Comparison of ENCODE assay signal across 8 mouse cellular contexts in the genomic region with DNA sequence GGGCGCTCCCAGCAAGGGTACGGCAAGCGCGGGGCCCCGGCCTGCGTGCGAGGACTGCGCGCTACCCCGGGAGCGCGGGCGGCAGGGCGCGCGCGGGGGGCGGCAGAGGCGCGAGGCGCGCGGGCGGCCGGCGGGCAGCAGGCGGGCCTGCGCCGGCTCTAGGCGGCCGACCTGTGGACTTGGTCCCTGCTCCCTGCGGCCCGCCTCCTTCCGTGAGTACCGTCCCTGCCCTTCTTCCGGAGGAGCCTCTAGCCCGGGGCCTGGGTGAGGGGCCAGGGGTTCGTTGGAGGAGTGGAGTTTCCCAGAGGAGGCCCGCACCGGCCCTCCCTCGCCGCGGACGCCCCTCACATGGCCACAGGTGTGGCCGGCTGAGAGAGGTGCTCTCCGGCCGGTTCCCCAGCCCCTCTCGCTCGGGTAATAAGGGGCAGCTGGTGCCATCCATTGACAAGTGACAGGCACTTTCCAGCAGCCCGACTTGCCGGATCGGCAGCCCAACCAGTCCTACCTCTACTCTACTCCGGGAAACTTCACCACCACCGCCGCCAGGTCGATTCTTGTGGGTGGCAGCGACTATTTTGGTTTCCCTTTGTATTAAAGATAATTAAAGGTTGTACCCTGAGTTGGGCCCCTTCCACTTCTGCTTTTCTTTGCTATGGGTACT. TPM values are rescaled to one million over a fixed set of nuclear protein-coding genes. Genes with fewer than 3 reads are reported as not detected.
A peak's percentile ranks its signal among the peaks of the same experiment; 100 is the strongest.
DNase-seq lines count a peak whose midpoint lies in the region; ATAC-seq and TF ChIP-seq lines count a peak whose summit lies in the region.

No protein-coding gene starts in this region.

- no peak for TF ChIP-seq CTCF in ES-Bruce4 (IDR thresholded peaks at IDR 0.05; ENCODE audit: low read depth, low read length)
- no peak for TF ChIP-seq CTCF in layer of hippocampus, adult 2 months (conservative IDR thresholded peaks at IDR 0.05)
- TF ChIP-seq CTCF in lung, embryonic 14.5 days (IDR thresholded peaks at IDR 0.05; ENCODE audit: low read depth) = no peak
- TF ChIP-seq CTCF in olfactory bulb, adult 2 months (IDR thresholded peaks at IDR 0.05; ENCODE audit: insufficient read depth, low read depth, low read length) = no peak

- no peak for TF ChIP-seq POLR2A in ES-Bruce4 (IDR thresholded peaks at IDR 0.05; ENCODE audit: insufficient read depth, low read length)
- TF ChIP-seq POLR2A in olfactory bulb, adult 2 months (IDR thresholded peaks at IDR 0.05; ENCODE audit: insufficient read depth, low read depth, low read length) = no peak

- H3K9me3 ChIP-seq in ES-Bruce4 (replicated peaks; ENCODE audit: control insufficient read depth, insufficient read depth, low read length, poor library complexity, severe bottlenecking) = no peaks in the 10 kb centered on the region
- no peaks in the 10 kb centered on the region for H3K9me3 ChIP-seq in forebrain, embryonic 11.5 days (ENCODE audit: control insufficient read depth, low read length)
- no peaks in the 10 kb centered on the region for H3K9me3 ChIP-seq in lung, embryonic 14.5 days (ENCODE audit: low read depth, low read length)

- H3K27ac ChIP-seq in ES-Bruce4 (ENCODE audit: insufficient read depth, low read length) = 0 out of 2 replicates have a peak overlapping the region, but pooled peaks have one; percentile 12
- H3K27ac ChIP-seq in brown adipose tissue, adult 24 weeks (replicated peaks; ENCODE audit: low read depth, low read length) = no peak overlapping the region; the same call in 1 of the 2 replicates
- no peak overlapping the region for H3K27ac ChIP-seq in forebrain, embryonic 11.5 days (ENCODE audit: low read depth, low read length)
- H3K27ac ChIP-seq in layer of hippocampus, adult 2 months = peak overlapping the region; percentile 8
- peak overlapping the region; percentile 1; the same call in 1 of the 2 replicates for H3K27ac ChIP-seq in lung, embryonic 14.5 days (ENCODE audit: low read depth)
- H3K27ac ChIP-seq in olfactory bulb, adult 2 months (ENCODE audit: insufficient read depth, low read depth, low read length) = no peak overlapping the region

- H3K27me3 ChIP-seq in ES-Bruce4 (ENCODE audit: control insufficient read depth, insufficient read depth, low read length, poor library complexity, severe bottlenecking) = no peaks in the 10 kb centered on the region
- H3K27me3 ChIP-seq in forebrain, embryonic 11.5 days (ENCODE audit: control insufficient read depth, insufficient read depth, low read length) = no peaks in the 10 kb centered on the region
- H3K27me3 ChIP-seq in lung, embryonic 14.5 days (ENCODE audit: insufficient read depth, low read length) = no peaks in the 10 kb centered on the region

- intact Hi-C loops in heart, postnatal 25 days (cut with DNase I) = no loop called here

- peak; percentile 83 for DNase-seq in forebrain, embryonic 11.5 days (ENCODE audit: low spot score)
- peak; percentile 21 for DNase-seq in heart, postnatal 25 days (ENCODE audit: low spot score)
- peak in 1 of 2 experiments; percentile 24 for DNase-seq in layer of hippocampus, adult 2 months (ENCODE audit: low spot score in 2 of 2)
- DNase-seq in lung, embryonic 14.5 days = peak; percentile 71
- peak; percentile 52 for DNase-seq in thymus, postnatal 10 days (ENCODE audit: low spot score in 2 of 2)

- H3K4me2 ChIP-seq in forebrain, embryonic 11.5 days (ENCODE audit: low read depth, low read length, severe bottlenecking) = peak overlapping the region; percentile 30
- H3K4me2 ChIP-seq in lung, embryonic 14.5 days = peak overlapping the region; percentile 44

- H3K4me3 ChIP-seq in ES-Bruce4 (ENCODE audit: low read depth, low read length) = peak overlapping the region; percentile 88
- peak overlapping the region; percentile 75 for H3K4me3 ChIP-seq in brown adipose tissue, adult 24 weeks (ENCODE audit: insufficient read depth, low read depth, low read length)
- H3K4me3 ChIP-seq in forebrain, embryonic 11.5 days (ENCODE audit: low read depth, low read length) = peak overlapping the region; percentile 36
- peak overlapping the region; percentile 42 for H3K4me3 ChIP-seq in layer of hippocampus, adult 2 months
- peak overlapping the region; percentile 40 for H3K4me3 ChIP-seq in lung, embryonic 14.5 days (ENCODE audit: low read depth, low read length)
- peak overlapping the region; percentile 56 for H3K4me3 ChIP-seq in olfactory bulb, adult 2 months (ENCODE audit: insufficient read depth, low read depth, low read length)

- ATAC-seq in forebrain, embryonic 11.5 days (replicated peaks; ENCODE audit: low FRiP score) = no peak; the same call in 1 of the 2 replicates
- peak; percentile 64 for ATAC-seq in lung, embryonic 14.5 days (ENCODE audit: insufficient read depth)

- H3K36me3 ChIP-seq in ES-Bruce4 (ENCODE audit: control insufficient read depth, insufficient read depth, low read length, poor library complexity, severe bottlenecking) = peaks cover 14% of the 10 kb centered on the region
- H3K36me3 ChIP-seq in forebrain, embryonic 11.5 days (ENCODE audit: control insufficient read depth, insufficient read depth, low read length) = peaks cover 4% of the 10 kb centered on the region
- H3K36me3 ChIP-seq in lung, embryonic 14.5 days (ENCODE audit: insufficient read depth) = peaks cover 25% of the 10 kb centered on the region

- TF ChIP-seq EP300 in ES-Bruce4 (IDR thresholded peaks at IDR 0.05; ENCODE audit: insufficient read depth, low read depth, low read length) = no peak

- no peaks in the 10 kb centered on the region for H3K4me1 ChIP-seq in ES-Bruce4 (ENCODE audit: control insufficient read depth, insufficient read depth, low read length)
- H3K4me1 ChIP-seq in brown adipose tissue, adult 24 weeks (ENCODE audit: control insufficient read depth, insufficient read depth, insufficient read length, low read length) = no peaks in the 10 kb centered on the region
- no peaks in the 10 kb centered on the region for H3K4me1 ChIP-seq in forebrain, embryonic 11.5 days (replicated peaks; ENCODE audit: control insufficient read depth, insufficient read depth, low read length)
- no peaks in the 10 kb centered on the region for H3K4me1 ChIP-seq in lung, embryonic 14.5 days (ENCODE audit: insufficient read depth)
- H3K4me1 ChIP-seq in olfactory bulb, adult 2 months (ENCODE audit: control insufficient read depth, insufficient read depth, low read length) = no peaks in the 10 kb centered on the region

- WGBS in forebrain, embryonic 11.5 days = under 1% methylated on average over 41 of the region's 57 CpGs
- WGBS in lung, embryonic 14.5 days = under 1% methylated on average over 53 of the region's 57 CpGs
- WGBS in olfactory bulb, adult 2 months = under 1% methylated on average over 57 of the region's 57 CpGs

- H3K9ac ChIP-seq in ES-Bruce4 (ENCODE audit: low read depth, poor library complexity, severe bottlenecking) = peak overlapping the region; percentile 66
- peak overlapping the region; percentile 43 for H3K9ac ChIP-seq in forebrain, embryonic 11.5 days (ENCODE audit: low read length)
- H3K9ac ChIP-seq in lung, embryonic 14.5 days = peak overlapping the region; percentile 47

RNA-seq across cellular contexts. Expression of a gene that starts 0.7 kb away (rescaled TPM):
- polyA plus RNA-seq in ES-Bruce4 (2011; ENCODE audit: insufficient read depth, insufficient read length, low read depth, missing spikeins) = 85.6 and 99.9 TPM in 2 replicates
- 19.7 and 21.3 TPM in 2 replicates for polyA plus RNA-seq in brown adipose tissue, adult 24 weeks (2012; ENCODE audit: insufficient read depth, insufficient read length, missing spikeins)
- polyA plus RNA-seq in forebrain, embryonic 11.5 days (2014; fragmentation: Nextera tagmentation; extraction: Ambion mirVana) = 75.0 and 76.2 TPM in 2 replicates
- total RNA-seq in heart, postnatal 25 days (2021) = 10 to 100 TPM; 42.1 to 45.1 TPM
- 10 to 100 TPM; 67.7 to 80.6 TPM for total RNA-seq in layer of hippocampus, adult 2 months (2021)
- 58.1 and 59.8 TPM in 2 replicates for polyA plus RNA-seq in lung, embryonic 14.5 days (2014; fragmentation: Nextera tagmentation; extraction: Ambion mirVana)
- polyA plus RNA-seq in olfactory bulb, adult 2 months (2012; ENCODE audit: insufficient read depth, insufficient read length, low replicate concordance, missing spikeins) = not detected in 2 replicates

RNA-seq across cellular contexts. Expression of a gene that starts 9.6 kb away (rescaled TPM):
- polyA plus RNA-seq in ES-Bruce4 (2011; ENCODE audit: insufficient read depth, insufficient read length, low read depth, missing spikeins) = 17.1 and 21.8 TPM in 2 replicates
- polyA plus RNA-seq in brown adipose tissue, adult 24 weeks (2012; ENCODE audit: insufficient read depth, insufficient read length, missing spikeins) = 3.1 and 5.0 TPM in 2 replicates
- polyA plus RNA-seq in forebrain, embryonic 11.5 days (2014; fragmentation: Nextera tagmentation; extraction: Ambion mirVana) = 12.9 and 14.9 TPM in 2 replicates
- 10 to 100 TPM; 19.1 to 21.7 TPM for total RNA-seq in heart, postnatal 25 days (2021)
- total RNA-seq in layer of hippocampus, adult 2 months (2021) = 10 to 100 TPM; 74.8 to 78.6 TPM
- polyA plus RNA-seq in lung, embryonic 14.5 days (2014; fragmentation: Nextera tagmentation; extraction: Ambion mirVana) = 10.7 and 10.8 TPM in 2 replicates
- polyA plus RNA-seq in olfactory bulb, adult 2 months (2012; ENCODE audit: insufficient read depth, insufficient read length, low replicate concordance, missing spikeins) = not detected in 2 replicates

Comparison
In these comparisons a context has a peak if more than half of its experiments do, and no peak if none do; other contexts are left out.
1. H3K27ac ChIP-seq: peak in ES-Bruce4 (single experiment), layer of hippocampus, adult 2 months (single experiment) and lung, embryonic 14.5 days (single experiment); none in brown adipose tissue, adult 24 weeks (single experiment), forebrain, embryonic 11.5 days (single experiment) and olfactory bulb, adult 2 months (single experiment).
2. H3K4me3 ChIP-seq: peak in every context shown above with its lines; median percentile 88 in ES-Bruce4; 75 in brown adipose tissue, adult 24 weeks; 56 in olfactory bulb, adult 2 months; 42 in layer of hippocampus, adult 2 months; 40 in lung, embryonic 14.5 days; 36 in forebrain, embryonic 11.5 days.
3. Peak in every context shown above with its lines, with median percentiles within 50 percentile points of each other: H3K9ac ChIP-seq.